Mouse (Mus musculus) frontal cortex, postnatal 10 days (tissue): ENCODE measurements around the gene Atp13a5.

Source experiments
- DNase-seq, 2 experiments: peaks; one replicate each; pipeline ENCODE4 v3.0.0; 2022; ENCODE audit warnings: low spot score in 2 of 2, mixed read lengths in 1 of 2

The Atp13a5 gene

DNA sequence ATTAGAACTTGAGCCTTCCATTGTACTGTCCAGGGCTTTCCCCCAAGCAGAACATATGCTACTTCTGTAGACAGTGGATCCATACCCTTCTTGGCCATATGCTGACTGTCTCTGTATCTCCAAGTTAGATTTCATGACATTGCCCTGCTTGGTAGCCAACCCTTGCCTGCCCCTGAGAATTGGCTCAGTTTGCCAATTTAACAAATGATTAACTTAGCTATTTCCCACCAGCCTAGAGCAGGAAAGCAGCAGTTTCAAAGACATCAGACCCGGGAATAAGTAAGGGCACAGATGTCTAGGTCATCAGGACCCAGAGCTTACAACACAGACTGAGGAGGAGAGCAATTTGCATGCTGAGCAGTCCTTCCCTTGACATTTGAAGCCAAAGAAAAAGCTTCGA, 173.0 kb downstream of the Atp13a5 start:
- DNase-seq: no peak

DNA sequence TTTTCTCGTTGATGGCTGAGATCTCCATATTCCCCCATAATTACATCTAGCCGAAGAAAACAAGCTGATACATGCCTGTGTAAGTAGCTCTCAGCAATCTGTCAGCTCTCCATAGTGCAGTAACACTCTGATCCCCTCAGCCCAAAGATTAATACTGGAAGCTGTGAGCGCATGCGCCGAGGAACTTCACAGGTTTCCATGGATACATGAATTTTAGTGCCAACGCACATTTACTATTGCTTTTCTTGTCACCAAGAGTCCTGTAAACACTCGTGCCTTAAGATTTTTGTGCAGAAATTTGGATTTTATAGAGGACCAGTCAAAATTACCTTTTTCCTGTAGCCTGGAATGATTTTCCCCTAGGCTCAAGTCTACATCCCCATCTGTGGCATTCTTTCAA, 173.7 kb downstream of the Atp13a5 start:
- peak in 1 of 2 experiments; percentile 30 for DNase-seq

DNA sequence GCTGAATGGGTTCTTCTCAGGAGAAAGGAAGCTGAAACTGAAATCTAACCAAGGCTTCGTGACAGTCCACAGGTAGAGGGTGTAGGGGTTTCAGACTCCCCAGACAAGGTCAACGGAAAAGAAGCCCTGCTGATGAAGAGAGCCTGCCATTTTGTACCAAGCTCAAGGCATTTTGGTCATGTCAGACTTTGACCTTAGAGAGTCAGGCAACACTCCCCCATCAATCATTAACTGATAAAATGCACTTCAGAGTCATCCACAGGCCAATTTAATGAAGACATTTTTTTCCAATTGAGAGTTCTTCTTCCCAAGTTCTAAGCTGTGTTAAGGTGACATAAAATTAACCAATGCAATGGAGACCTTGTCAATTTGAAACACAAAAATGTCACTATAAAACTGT, 177.4 kb downstream of the Atp13a5 start:
- DNase-seq: no peak

GRCm38 (mm10) chr16:29198461-29198860, 180.1 kb downstream of the Atp13a5 start:
- DNase-seq: peak; percentile 16 to 43

- no peak for DNase-seq
These were observed 183.4 kb downstream of the Atp13a5 start for GRCm38 (mm10) chr16:29195156-29195555.

- no peak for DNase-seq
These were observed 184.6 kb downstream of the Atp13a5 start for GRCm38 (mm10) chr16:29193981-29194380.

- no peak for DNase-seq
These were observed 185.6 kb downstream of the Atp13a5 start for GRCm38 (mm10) chr16:29192911-29193310.
